8 mouse cellular contexts compared by ENCODE assay signal in the genomic region with DNA sequence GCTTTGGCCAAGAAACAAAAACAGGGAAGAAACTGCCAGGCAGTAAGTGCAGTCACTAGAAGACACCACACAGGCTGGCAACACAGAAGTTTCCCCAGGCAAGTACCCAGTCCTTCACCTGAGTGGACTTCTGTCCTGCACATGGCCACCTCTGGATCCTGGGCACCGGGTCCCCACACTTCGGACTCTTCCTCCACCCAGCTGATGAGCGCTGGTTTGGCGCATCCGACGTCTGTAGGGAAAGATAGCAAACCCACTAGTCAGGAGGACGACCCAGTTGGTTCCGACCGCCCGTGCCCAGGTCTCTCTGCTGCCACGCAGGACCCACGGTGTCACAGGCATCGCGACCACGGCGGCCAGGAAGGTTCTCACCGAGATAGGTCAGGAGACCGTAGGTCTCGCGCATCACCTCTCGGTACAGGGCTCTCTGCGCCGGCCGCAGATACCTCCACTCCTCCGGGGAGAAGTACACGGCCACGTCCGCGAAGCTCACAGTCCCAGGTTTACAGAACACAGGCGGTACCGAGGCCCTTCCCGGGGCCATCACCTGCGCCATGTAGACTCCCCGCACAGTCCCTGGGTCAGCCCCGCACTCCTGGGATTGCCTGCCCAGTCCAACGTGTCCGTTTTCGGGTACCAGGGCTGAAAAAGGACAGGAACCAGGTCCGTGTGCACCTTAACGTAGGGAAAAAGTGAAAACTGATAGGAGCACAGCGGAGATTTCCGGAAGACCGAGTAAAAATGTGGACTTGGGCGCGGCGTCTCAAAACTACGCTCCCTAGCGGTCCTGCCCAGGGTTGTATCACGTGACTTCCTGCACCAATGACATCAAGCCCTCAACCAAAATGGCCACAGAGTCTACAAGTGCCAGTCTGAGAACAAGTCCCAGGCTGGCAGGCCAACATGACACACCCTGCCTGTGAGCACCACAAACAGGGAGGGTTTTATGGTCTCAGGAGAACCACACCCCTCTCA. TPM values are rescaled to one million over a fixed set of nuclear protein-coding genes. Genes with fewer than 3 reads are reported as not detected.
A peak's percentile ranks its signal among the peaks of the same experiment; 100 is the strongest.
DNase-seq lines count a peak whose midpoint lies in the region; ATAC-seq lines count a peak whose summit lies in the region.
"Not testable (repeated sequence)": the region's sequence is repeated elsewhere in the genome, so short reads cannot be mapped to it uniquely, and the experiment has no call there.

A gene (minus strand): TSS at position 780 of the 975 bp plus-strand sequence.

- DNase-seq in CD4-positive helper T cell, adult 2 months (ENCODE audit: low read depth, low spot score) = peak; percentile 96
- peak; percentile 78 for DNase-seq in brain, embryonic 18.5 days (ENCODE audit: low read depth, low spot score)
- peak; percentile 95 for DNase-seq in kidney, postnatal 10 days
- DNase-seq in natural killer cell, adult 2 months (ENCODE audit: low spot score in 2 of 2) = peak; percentile 92 to 93

- H3K27ac ChIP-seq in heart, embryonic 13.5 days (replicated peaks) = peak within 1 kb of the TSS; percentile 17; the same call in 1 of the 2 replicates
- peak within 1 kb of the TSS; percentile 84 for H3K27ac ChIP-seq in liver, embryonic 12.5 days
- H3K27ac ChIP-seq in stomach, embryonic 15.5 days = peak within 1 kb of the TSS; percentile 80

- H3K4me1 ChIP-seq in heart, embryonic 13.5 days; stomach, embryonic 15.5 days: not testable (repeated sequence)
- H3K4me1 ChIP-seq in liver, embryonic 12.5 days = peaks cover 33% of the 10 kb centered on the region

- peak within 1 kb of the TSS; percentile 62 for H3K4me3 ChIP-seq in heart, embryonic 13.5 days
- peak within 1 kb of the TSS; percentile 81 for H3K4me3 ChIP-seq in liver, embryonic 12.5 days
- H3K4me3 ChIP-seq in stomach, embryonic 15.5 days (replicated peaks) = peak within 1 kb of the TSS; percentile 61

- H3K4me2 ChIP-seq in heart, embryonic 13.5 days = peak within 1 kb of the TSS; percentile 82
- peak within 1 kb of the TSS; percentile 87 for H3K4me2 ChIP-seq in liver, embryonic 12.5 days
- peak within 1 kb of the TSS; percentile 71 for H3K4me2 ChIP-seq in stomach, embryonic 15.5 days

- H3K9me3 ChIP-seq in heart, embryonic 13.5 days; liver, embryonic 12.5 days (replicated peaks); stomach, embryonic 15.5 days: not testable (repeated sequence)

- peak within 1 kb of the TSS; percentile 83 for H3K9ac ChIP-seq in heart, embryonic 13.5 days
- H3K9ac ChIP-seq in liver, embryonic 12.5 days = peak within 1 kb of the TSS; percentile 80
- H3K9ac ChIP-seq in stomach, embryonic 15.5 days = peak within 1 kb of the TSS; percentile 60

- H3K27me3 ChIP-seq in heart, embryonic 13.5 days (replicated peaks); liver, embryonic 12.5 days (replicated peaks); stomach, embryonic 15.5 days (replicated peaks): not testable (repeated sequence)

- peaks cover 21% of the 10 kb centered on the region for H3K36me3 ChIP-seq in heart, embryonic 13.5 days
- H3K36me3 ChIP-seq in liver, embryonic 12.5 days = peaks cover 16% of the 10 kb centered on the region
- H3K36me3 ChIP-seq in stomach, embryonic 15.5 days = not testable (repeated sequence)

- ATAC-seq in erythroid progenitor cell, adult 5-6 weeks (replicated peaks; ENCODE audit: low FRiP score, poor library complexity, severe bottlenecking) = peak; percentile 95
- peak; percentile 92 for ATAC-seq in heart, embryonic 13.5 days (ENCODE audit: extremely low read depth, insufficient number of reproducible peaks, low FRiP score, low TSS enrichment)
- peak; percentile 96 for ATAC-seq in liver, embryonic 12.5 days
- peak; percentile 94 for ATAC-seq in stomach, embryonic 15.5 days (ENCODE audit: insufficient read depth, low FRiP score, low read depth)

- WGBS in heart, embryonic 13.5 days = 1% methylated on average over 49 of the region's 49 CpGs
- WGBS in liver, embryonic 12.5 days (ENCODE audit: insufficient replicate concordance) = 2% methylated on average over 49 of the region's 49 CpGs
- WGBS in stomach, embryonic 15.5 days = under 1% methylated on average over 49 of the region's 49 CpGs

RNA-seq across cellular contexts. Expression of the gene that starts here (rescaled TPM):
- total RNA-seq in erythroid progenitor cell, adult 5-6 weeks (2015; ENCODE audit: low replicate concordance) = 0.42 TPM in 1 of 2 replicates, not detected in the other
- total RNA-seq in erythroid progenitor cell, adult 5-6 weeks (2017; ENCODE audit: low replicate concordance) = 2.4 TPM in 1 of 2 replicates, not detected in the other
- polyA plus RNA-seq in heart, embryonic 13.5 days (2015; fragmentation: Nextera tagmentation; extraction: Ambion mirVana) = 4.7 and 5.3 TPM in 2 replicates
- polyA plus RNA-seq in liver, embryonic 12.5 days (2016; fragmentation: Nextera tagmentation; extraction: Ambion mirVana) = 3.9 and 4.1 TPM in 2 replicates
- polyA plus RNA-seq in stomach, embryonic 15.5 days (2015; fragmentation: Nextera tagmentation; extraction: Ambion mirVana) = 9.0 and 9.6 TPM in 2 replicates

Comparison
In these comparisons a context has a peak if more than half of its experiments do, and no peak if none do; other contexts are left out.
1. Peak in every context shown above with its lines: DNase-seq, ATAC-seq, H3K4me3 ChIP-seq and H3K27ac ChIP-seq.
2. H3K27ac ChIP-seq: peak in every context shown above with its lines; median percentile 84 in liver, embryonic 12.5 days; 80 in stomach, embryonic 15.5 days; 17 in heart, embryonic 13.5 days.